Mouse (Mus musculus): Measurements from ENCODE around the gene Gm9837. TPM values are rescaled to one million over a fixed set of nuclear protein-coding genes. Genes with fewer than 3 reads are reported as not detected.

Gene Gm9837
- polyA plus RNA-seq (2011; ENCODE audit: insufficient read length, low read depth, missing spikeins), result not detected in 2 replicates

DNA sequence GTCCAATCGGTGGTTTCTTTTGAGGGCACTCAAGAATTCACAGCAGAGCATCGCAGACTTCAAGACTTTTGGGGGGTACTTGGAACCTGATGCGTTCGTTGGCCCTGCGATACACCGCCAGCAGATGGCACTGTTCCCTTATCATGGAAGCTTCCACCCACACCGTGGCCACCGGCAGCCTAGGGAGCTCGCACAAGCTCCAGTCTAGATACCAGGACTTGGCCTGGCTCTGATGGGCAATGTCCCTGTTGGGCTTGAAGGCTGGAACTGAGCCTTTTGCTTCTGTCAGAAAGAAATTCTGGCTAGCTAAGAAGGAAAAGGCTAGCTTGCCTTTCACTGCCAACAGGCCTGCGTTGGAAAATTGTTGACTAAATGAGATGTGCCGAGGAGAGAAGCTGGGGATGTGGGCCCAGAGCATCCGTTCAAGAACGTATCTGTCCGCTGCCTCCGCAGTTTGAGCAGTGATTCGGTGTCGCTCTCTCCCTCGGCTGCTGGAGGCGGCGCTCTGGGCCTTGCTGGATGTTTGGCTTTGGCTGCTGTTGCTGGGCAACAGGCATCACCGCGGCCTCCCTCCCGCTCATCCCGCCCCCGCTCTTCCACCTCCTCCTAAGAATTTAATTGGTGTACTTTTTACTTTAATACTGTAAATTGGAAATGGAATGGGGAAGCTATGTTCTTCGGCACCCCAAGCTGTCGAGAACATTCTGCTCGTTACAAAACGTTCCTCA is at the start of gene Gm9837:
TSS of gene Gm9837 (minus strand) at position 512 of the 728 bp plus-strand sequence.
- Histone ChIP-seq H3K27ac (ENCODE audit: insufficient read depth, low read length) (no peak within 1 kb of the TSS), H3K4me1 (ENCODE audit: control insufficient read depth, insufficient read depth, low read length) (no peaks in the 10 kb centered on the region), H3K4me3 (ENCODE audit: insufficient read depth, low read length) (peak within 1 kb of the TSS; percentile 12; the same call in 1 of the 2 replicates)
- TF ChIP-seq POLR2A (IDR thresholded peaks at IDR 0.05; ENCODE audit: low read depth, low read length) (no peak; the same call in 1 of the 2 replicates), CTCF (IDR thresholded peaks at IDR 0.05; ENCODE audit: borderline replicate concordance, insufficient read depth, low read length) (peak; percentile 97)

DNA sequence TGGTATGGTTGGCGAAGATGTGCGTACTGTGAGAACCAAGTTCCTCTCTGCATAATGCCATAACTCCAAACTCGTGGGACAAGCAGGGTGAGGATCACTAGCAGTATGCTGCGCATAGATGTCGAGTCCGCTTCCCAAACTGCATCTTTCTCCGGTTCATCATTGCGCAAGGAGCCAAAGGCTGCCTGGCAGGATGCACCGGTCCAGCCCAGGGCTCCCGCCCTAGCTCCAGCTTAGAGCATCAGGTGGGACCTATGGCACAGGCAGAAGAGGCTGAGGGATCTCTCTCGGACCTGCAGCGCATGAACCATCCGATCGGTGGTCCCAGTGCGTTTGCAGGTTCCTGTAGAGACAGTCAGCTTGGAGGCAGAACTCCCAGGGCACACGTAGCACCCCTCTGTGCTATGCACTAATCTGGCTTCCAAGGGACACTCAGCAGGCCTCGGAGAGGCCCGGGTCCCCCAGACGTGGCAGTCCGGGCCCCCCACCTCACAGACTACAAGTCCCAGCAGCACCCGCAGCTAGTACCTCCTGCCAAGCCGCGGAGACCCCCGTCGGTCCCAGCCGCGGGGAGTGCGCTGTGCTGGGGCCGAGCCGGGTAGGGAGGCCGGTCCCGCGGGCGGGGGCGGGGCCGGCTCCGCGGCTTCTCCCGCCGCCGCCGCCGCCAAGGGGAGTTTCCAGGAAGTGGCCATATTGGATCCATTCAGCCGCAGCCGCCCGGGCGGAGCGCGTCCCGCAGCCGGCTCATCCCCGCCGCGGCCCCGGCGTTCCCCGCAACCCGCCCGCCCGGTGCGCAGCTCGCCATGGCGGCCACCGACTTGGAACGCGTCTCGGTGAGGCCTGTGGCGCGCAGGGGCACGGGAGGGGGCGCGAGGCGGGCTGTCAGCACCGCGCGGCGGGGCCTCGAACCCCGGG is 49.2 kb upstream of the Gm9837 start, which contains the start of gene Sept8:
TSS of gene Sept8 (plus strand) at position 51 of the 915 bp plus-strand sequence.
- H3K4me3 ChIP-seq (ENCODE audit: insufficient read depth, low read length), result peak within 1 kb of the TSS; percentile 56
- TF ChIP-seq CTCF (IDR thresholded peaks at IDR 0.05; ENCODE audit: borderline replicate concordance, insufficient read depth, low read length) (no peak), POLR2A (IDR thresholded peaks at IDR 0.05; ENCODE audit: low read depth, low read length) (peak; percentile 53)
- peak within 1 kb of the TSS; percentile 48 for H3K27ac ChIP-seq (ENCODE audit: insufficient read depth, low read length)
- no peaks in the 10 kb centered on the region; the same call in 1 of the 2 replicates for H3K4me1 ChIP-seq (ENCODE audit: control insufficient read depth, insufficient read depth, low read length)

DNA sequence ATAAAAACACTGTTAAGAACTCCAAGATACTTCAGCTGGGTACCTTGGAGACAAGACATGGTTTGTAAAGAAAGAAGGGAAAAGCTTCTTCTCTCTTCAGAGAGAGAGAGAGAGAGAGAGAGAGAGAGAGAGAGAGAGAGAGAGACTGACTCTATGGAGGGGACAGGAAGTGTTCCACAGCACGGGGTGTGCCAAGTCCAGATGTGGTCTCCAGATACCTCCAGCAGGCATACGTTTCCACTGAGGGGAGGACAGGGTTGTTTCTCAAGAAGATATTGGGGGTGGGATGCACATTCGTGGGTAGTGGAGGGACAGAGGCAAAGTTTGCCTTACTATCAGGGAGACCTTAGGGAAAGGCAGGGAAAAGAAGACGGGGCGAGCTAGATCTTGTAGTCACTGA is 48.5 kb upstream of the Gm9837 start:
- TF ChIP-seq CTCF (IDR thresholded peaks at IDR 0.05; ENCODE audit: borderline replicate concordance, insufficient read depth, low read length), result no peak
- TF ChIP-seq POLR2A (IDR thresholded peaks at IDR 0.05; ENCODE audit: low read depth, low read length), result no peak
- Histone ChIP-seq H3K4me1 (ENCODE audit: control insufficient read depth, insufficient read depth, low read length) (no peaks in the 10 kb centered on the region; the same call in 1 of the 2 replicates), H3K27ac (ENCODE audit: insufficient read depth, low read length) (no peak overlapping the region), H3K4me3 (ENCODE audit: insufficient read depth, low read length) (no peak overlapping the region)

DNA sequence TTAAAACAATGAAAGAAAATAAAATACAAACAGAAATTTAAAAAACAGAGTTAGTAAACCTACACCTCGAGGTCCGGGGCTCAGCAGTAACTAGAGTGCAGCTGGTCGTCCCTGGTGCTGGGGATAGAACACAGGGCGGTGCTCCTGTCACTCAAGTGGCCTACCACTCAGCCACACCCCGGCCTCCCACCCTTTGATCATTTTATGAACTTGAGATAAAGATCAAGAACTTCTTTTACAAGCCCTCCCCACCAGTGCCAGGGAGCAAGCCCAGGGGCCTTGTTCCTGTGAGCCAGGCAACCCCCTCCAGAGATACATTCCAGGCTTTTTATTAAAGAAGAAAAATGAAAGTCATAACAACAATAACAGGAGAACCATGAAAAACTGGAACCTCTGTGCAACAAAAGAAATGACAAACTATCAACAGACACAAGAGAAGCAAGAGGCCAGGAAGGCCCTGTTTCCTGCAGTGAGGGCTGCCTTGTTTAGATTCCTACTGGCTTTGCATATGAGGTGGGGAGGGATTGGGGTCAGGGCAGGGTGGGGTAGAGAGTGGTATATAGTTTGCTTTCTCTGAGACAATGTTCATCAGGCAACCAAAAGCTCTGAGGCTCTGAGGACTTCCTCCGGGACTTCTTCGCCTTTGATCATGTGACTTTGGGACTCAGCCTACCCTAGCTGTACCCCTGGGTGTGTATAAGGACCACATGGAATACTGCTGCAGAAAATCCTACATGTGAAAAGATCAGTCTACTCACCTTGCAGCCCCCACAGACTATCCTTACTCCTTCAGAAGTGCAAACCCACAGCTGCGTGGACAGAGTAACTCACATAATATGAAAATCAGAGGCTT is 46.7 kb upstream of the Gm9837 start:
- H3K27ac ChIP-seq (ENCODE audit: insufficient read depth, low read length), result no peak overlapping the region
- no peak overlapping the region for H3K4me3 ChIP-seq (ENCODE audit: insufficient read depth, low read length)
- TF ChIP-seq POLR2A (IDR thresholded peaks at IDR 0.05; ENCODE audit: low read depth, low read length) (no peak), CTCF (IDR thresholded peaks at IDR 0.05; ENCODE audit: borderline replicate concordance, insufficient read depth, low read length) (no peak)
- H3K4me1 ChIP-seq (ENCODE audit: control insufficient read depth, insufficient read depth, low read length), result no peaks in the 10 kb centered on the region; the same call in 1 of the 2 replicates

- Histone ChIP-seq H3K27ac (ENCODE audit: insufficient read depth, low read length) (no peak overlapping the region), H3K4me3 (ENCODE audit: insufficient read depth, low read length) (no peak overlapping the region), H3K4me1 (ENCODE audit: control insufficient read depth, insufficient read depth, low read length) (no peaks in the 10 kb centered on the region)
- no peak for TF ChIP-seq CTCF (IDR thresholded peaks at IDR 0.05; ENCODE audit: borderline replicate concordance, insufficient read depth, low read length)
- no peak for TF ChIP-seq POLR2A (IDR thresholded peaks at IDR 0.05; ENCODE audit: low read depth, low read length)
These were observed 40.1 kb upstream of the Gm9837 start for GRCm38 (mm10) chr11:53510351-53510750.

DNA sequence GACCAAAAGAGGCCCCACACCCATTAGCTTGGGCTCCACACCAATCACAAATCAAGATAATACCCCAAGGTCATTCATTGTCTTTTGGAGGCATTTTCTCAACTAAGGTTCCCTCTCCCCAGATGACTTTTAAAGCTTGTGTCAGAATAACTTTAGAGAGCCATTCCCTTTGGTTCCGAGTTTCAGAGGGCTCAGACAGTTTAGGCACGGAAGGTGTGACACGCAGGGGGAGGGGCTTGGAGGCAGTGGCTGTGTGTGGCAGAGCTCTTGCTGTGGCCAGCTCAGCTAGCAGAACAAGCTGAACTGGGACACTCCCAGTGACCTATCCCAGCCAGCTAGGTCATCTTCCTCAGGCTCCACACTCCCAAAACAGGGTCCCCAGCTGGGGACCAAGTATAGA is 38.3 kb upstream of the Gm9837 start:
- Histone ChIP-seq H3K27ac (ENCODE audit: insufficient read depth, low read length) (no peak overlapping the region), H3K4me3 (ENCODE audit: insufficient read depth, low read length) (no peak overlapping the region), H3K4me1 (ENCODE audit: control insufficient read depth, insufficient read depth, low read length) (no peaks in the 10 kb centered on the region)
- TF ChIP-seq POLR2A (IDR thresholded peaks at IDR 0.05; ENCODE audit: low read depth, low read length), result no peak
- TF ChIP-seq CTCF (IDR thresholded peaks at IDR 0.05; ENCODE audit: borderline replicate concordance, insufficient read depth, low read length), result no peak

DNA sequence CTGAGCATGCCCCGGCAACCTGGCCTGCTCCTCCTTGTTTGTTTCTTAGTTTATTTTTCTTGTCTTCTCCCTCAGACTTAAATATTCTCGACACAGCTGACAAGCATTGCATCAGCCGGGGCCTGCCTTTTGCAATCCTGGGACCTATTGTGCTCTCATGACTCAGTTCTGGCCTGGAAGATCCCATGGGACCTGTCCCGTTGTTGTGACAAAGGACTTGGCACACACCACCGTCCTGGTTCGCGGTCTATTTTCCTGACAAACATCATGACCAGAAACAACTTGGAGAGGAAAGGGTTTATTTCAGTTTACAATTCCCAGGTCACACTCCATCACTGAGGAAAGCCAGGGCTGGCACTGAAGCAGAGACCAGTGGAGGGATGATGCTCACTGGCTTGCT is 37.9 kb upstream of the Gm9837 start:
- TF ChIP-seq CTCF (IDR thresholded peaks at IDR 0.05; ENCODE audit: borderline replicate concordance, insufficient read depth, low read length), result no peak
- TF ChIP-seq POLR2A (IDR thresholded peaks at IDR 0.05; ENCODE audit: low read depth, low read length), result no peak
- no peaks in the 10 kb centered on the region for H3K4me1 ChIP-seq (ENCODE audit: control insufficient read depth, insufficient read depth, low read length)
- H3K27ac ChIP-seq (ENCODE audit: insufficient read depth, low read length), result peak overlapping the region; percentile 26; the same call in 1 of the 2 replicates
- H3K4me3 ChIP-seq (ENCODE audit: insufficient read depth, low read length), result no peak overlapping the region

GRCm38 (mm10) chr11:53507098-53507805 is 37.0 kb upstream of the Gm9837 start:
- no peak for TF ChIP-seq CTCF (IDR thresholded peaks at IDR 0.05; ENCODE audit: borderline replicate concordance, insufficient read depth, low read length)
- no peak for TF ChIP-seq POLR2A (IDR thresholded peaks at IDR 0.05; ENCODE audit: low read depth, low read length)
- no peaks in the 10 kb centered on the region for H3K4me1 ChIP-seq (ENCODE audit: control insufficient read depth, insufficient read depth, low read length)
- no peak overlapping the region for H3K27ac ChIP-seq (ENCODE audit: insufficient read depth, low read length)
- no peak overlapping the region for H3K4me3 ChIP-seq (ENCODE audit: insufficient read depth, low read length)
